Mouse (Mus musculus) left cerebral cortex, adult 2 months (tissue): ENCODE data around the gene Dlgap1. TPM values are rescaled to one million over a fixed set of nuclear protein-coding genes. Genes with fewer than 3 reads are reported as not detected.
A peak's percentile ranks its signal among the peaks of the same experiment; 100 is the strongest.

Experiments
- DNase-seq, 2 experiments: peaks; one replicate each; pipeline ENCODE4 v3.0.0; 2021 to 2022; ENCODE audit warnings: low spot score in 2 of 2, mixed read lengths in 1 of 2; ENCODE audit errors: extremely low spot score in 1 of 2
- H3K27ac ChIP-seq: fragments of 200-600 bp; 2 replicates; pipeline ENCODE4 v1.8.1; 2022
- H3K4me3 ChIP-seq: fragments of 200-600 bp; 2 replicates; pipeline ENCODE4 v1.8.1; 2022
- CTCF ChIP-seq: fragments of 200-600 bp; IDR thresholded peaks from 2 replicates; pipeline ENCODE4 v1.8.1; 2022; ENCODE audit warnings: antibody characterized with exemption, mild to moderate bottlenecking, moderate library complexity
- intact Hi-C: fragments of 180-260 bp; cut with DNase I; formaldehyde crosslinking; loops from one replicate; pipeline ENCODE4 v1.15.1; 2025
- total RNA-seq, 2 experiments: library from RNA; stranded (reverse); gene quantifications; 2 replicates each; pipeline ENCODE4 v1.2.3; 2021

Dlgap1 gene
- total RNA-seq, 2 experiments from 2014 or later, result 497 to 510 TPM

- DNase-seq, result no peak
- intact Hi-C loops, result no loop called here
- TF ChIP-seq CTCF, result no peak
- no peak overlapping the region for H3K27ac ChIP-seq
- no peak overlapping the region for H3K4me3 ChIP-seq
Measured at GRCm38 (mm10) chr17:70614407-70615060, 645.7 kb downstream of the Dlgap1 start.

- intact Hi-C loops, result loop anchor here (2.0 kb wide), 1 partner anchor 24 kb away; no protein-coding TSS in a partner anchor
- TF ChIP-seq CTCF, result no peak
- peak; percentile 64 to 65 for DNase-seq
- Histone ChIP-seq H3K27ac (peak overlapping the region; percentile 79), H3K4me3 (no peak overlapping the region)
Measured at GRCm38 (mm10) chr17:70622493-70622892, 653.6 kb downstream of the Dlgap1 start.

- DNase-seq, result no peak
- H3K4me3 ChIP-seq, result no peak overlapping the region
- no peak for TF ChIP-seq CTCF
- peak overlapping the region; percentile 0; the same call in 1 of the 2 replicates for H3K27ac ChIP-seq
- intact Hi-C loops, result no loop called here
Measured at GRCm38 (mm10) chr17:70626396-70626795, 657.5 kb downstream of the Dlgap1 start.

- intact Hi-C loops, result no loop called here
- DNase-seq, result no peak
- no peak overlapping the region for H3K4me3 ChIP-seq
- H3K27ac ChIP-seq, result no peak overlapping the region; the same call in 1 of the 2 replicates
- no peak for TF ChIP-seq CTCF
Measured at GRCm38 (mm10) chr17:70626925-70627324, 658.1 kb downstream of the Dlgap1 start.

DNA sequence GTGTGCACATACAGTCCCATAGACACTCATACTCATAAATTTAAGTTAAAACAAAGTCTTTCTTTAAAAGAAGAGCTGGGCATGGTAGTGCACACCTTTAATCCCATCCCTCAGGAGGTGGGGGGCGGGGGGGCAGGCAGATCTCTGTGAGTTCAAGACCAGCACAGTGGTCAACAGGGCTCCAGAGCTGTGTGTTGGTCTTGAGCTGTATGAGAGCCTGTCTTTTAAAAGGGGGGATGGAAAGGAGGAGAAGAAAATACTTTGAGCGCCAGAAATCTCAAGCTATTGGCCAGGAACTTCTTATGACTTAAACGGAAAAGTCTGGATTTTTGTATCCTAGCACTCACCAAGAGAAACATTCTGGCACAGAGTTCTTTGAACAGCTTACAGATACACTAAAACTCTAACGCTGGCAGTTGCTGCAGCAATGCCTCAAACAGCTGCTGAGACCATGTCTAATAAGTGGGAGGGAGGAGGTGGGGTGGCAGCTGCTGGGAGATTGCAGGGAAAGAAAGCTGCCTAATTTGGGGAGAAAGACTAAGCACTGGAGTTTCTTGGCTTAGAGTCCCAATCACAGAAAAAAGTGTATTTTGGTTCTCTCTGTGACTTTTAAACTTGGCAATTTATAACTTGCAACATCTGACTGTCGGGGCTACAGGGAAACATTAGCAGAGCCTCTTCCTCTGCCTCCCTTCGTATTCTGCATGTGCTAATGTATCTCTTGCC is 660.9 kb downstream of the Dlgap1 start:
- TF ChIP-seq CTCF, result no peak
- peak overlapping the region; percentile 66 for H3K27ac ChIP-seq
- intact Hi-C loops, result loop anchor here (5.0 kb wide), 1 partner anchor 52 kb away; no protein-coding TSS in a partner anchor
- H3K4me3 ChIP-seq, result no peak overlapping the region
- DNase-seq, result peak; percentile 54 to 55

DNA sequence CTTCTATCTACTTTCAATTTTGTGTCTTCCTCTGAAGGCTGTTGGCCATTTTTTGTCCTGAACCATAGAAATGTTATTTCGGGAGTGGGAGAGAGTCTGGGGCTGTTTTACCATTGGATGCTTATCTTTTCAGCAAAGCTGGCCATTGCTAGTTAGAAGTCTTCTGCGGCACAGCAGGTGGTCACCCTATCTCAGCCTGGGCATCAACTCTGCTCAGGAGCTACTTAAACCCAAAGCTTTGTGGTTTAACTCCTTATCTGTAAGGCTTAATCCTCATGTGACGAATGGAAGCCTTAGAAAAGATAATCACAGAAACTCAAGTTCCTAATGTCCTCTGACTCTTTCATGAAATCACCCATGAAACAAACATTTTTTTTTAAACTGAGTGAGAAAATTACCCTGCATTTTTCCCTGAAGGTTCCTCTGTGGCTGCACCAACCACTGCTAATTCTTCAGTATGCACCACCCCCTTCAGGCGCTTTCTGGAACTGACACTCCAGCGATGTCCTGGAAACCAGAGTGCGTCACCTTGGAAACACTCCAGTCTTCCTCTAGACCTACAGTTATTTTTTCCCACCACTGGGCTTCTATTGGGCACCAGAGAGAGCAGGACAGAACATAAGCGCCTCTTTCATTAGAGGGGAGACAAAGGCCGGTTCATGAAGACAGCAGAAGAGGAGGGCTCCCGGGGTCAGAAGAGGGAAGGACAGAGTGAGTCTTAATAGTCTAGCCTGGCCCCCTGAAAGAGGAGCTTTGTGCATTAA is 664.5 kb downstream of the Dlgap1 start:
- DNase-seq, result peak; percentile 84
- Histone ChIP-seq H3K4me3 (no peak overlapping the region), H3K27ac (peak overlapping the region; percentile 82)
- intact Hi-C loops, result loop anchor here (1.0 to 5.0 kb wide), 3 partner anchors 49 to 203 kb away; no protein-coding TSS in a partner anchor
- TF ChIP-seq CTCF, result peak; percentile 91

GRCm38 (mm10) chr17:70643211-70643610 is 674.3 kb downstream of the Dlgap1 start:
- intact Hi-C loops, result no loop called here
- DNase-seq, result no peak
- H3K4me3 ChIP-seq, result no peak overlapping the region
- TF ChIP-seq CTCF, result peak; percentile 29
- no peak overlapping the region for H3K27ac ChIP-seq

DNA sequence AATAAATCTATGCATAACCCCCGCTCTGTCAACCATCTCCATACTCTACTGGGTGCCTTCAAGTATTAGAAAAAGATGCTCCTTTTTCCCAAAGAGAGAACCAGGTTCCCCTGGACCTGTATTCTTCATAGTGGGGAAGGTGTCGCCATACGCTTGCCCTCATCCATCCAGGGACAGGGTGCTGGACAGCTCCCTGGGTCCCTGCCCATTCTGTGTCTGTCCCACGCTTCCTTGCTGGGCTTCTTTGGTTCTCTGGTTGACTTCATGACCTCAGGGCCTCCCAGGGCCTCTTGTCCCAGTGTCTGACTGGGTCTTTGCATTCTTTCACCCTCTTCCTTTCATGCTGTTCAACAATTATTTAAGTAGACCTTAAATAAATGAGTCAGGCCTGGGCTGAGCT is 677.8 kb downstream of the Dlgap1 start:
- intact Hi-C loops, result no loop called here
- no peak overlapping the region for H3K4me3 ChIP-seq
- TF ChIP-seq CTCF, result no peak
- no peak overlapping the region for H3K27ac ChIP-seq
- no peak for DNase-seq

DNA sequence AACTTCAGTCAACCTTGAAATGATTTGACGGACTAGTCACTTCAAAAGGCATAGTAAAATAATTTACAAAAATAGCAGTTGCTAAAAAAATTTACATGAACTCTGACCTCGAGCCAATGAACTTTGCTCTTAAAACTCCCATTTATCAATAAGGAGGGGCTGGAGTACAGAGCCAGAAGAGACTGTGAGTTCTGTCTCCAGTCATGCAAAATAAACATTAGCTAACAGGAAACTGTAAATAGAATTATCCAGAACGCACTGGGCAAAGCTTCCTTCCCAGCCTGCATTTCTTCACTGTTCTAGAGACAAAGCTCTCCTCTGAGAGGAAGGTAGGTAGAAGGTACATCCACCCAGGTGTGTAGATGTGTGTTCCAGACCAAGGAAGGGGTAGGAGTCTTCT is 692.5 kb downstream of the Dlgap1 start:
- DNase-seq, result no peak
- Histone ChIP-seq H3K4me3 (no peak overlapping the region), H3K27ac (no peak overlapping the region)
- intact Hi-C loops, result no loop called here
- TF ChIP-seq CTCF, result no peak

DNA sequence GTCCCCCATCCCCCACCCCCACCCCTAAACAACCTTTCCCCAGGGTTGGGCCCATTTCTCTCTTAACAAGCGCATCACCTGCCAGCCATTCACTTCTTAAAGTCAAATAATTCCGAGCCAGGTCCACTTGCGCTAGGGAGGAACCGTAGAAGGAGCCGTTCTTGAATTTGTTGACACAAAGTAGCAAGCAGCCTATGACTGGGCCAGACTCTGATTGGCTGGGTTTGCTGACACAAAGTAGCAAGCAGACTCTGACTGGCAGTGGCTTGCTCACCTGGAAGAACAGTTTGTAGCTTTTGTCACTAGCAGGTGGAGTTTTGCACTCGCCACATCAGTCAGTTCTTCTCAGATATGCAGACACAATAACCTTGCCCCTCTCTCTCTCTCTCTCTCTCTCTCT is 695.1 kb downstream of the Dlgap1 start:
- no peak for DNase-seq
- Histone ChIP-seq H3K4me3 (no peak overlapping the region), H3K27ac (no peak overlapping the region)
- intact Hi-C loops, result no loop called here
- no peak for TF ChIP-seq CTCF

- Histone ChIP-seq H3K4me3 (no peak overlapping the region), H3K27ac (no peak overlapping the region)
- TF ChIP-seq CTCF, result no peak
- DNase-seq, result no peak
- intact Hi-C loops, result no loop called here
Measured at GRCm38 (mm10) chr17:70664484-70665040, 695.7 kb downstream of the Dlgap1 start.
